Mouse (Mus musculus) CH12.LX (cell line): ENCODE data around the gene Lmbrd1.

Experiments used
- CHD2 ChIP-seq: IDR thresholded peaks from 2 replicates; pipeline ENCODE4 v1.6.1; 2011; ENCODE audit warnings: low read length, improper control_type of control experiment
- KAT2A ChIP-seq: IDR thresholded peaks from 2 replicates; pipeline ENCODE4 v1.6.1; 2012; ENCODE audit warnings: low read length, improper control_type of control experiment, inconsistent platforms; ENCODE audit not compliant: insufficient replicate concordance
- TCF12 ChIP-seq: IDR thresholded peaks from 2 replicates; pipeline ENCODE4 v1.6.1; 2014; ENCODE audit warnings: low read depth, mild to moderate bottlenecking, inconsistent platforms, low read length, improper control_type of control experiment

DNA sequence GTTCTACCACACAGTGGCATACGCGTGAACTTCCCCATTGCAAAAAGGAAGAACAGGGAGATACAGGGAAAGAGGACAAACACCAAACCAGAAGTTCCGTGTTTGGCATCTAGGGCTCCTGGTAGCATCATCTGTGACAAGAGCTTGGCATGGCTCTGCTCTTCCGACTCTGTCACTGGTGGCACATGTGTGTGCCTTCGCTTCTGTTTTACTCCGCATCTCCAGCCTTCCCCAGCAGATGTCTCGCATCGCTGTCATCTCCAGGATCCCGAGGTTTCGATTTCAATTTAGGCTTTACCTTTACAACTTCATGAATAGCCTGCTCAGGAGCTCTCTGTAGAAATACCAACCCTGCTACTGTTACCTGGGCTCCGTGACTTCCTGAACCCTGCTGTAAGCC is 51.4 kb downstream of the Lmbrd1 start:
- TF ChIP-seq KAT2A = no peak
- TF ChIP-seq TCF12 = no peak
- TF ChIP-seq CHD2 = no peak
